Mouse (Mus musculus): ENCODE measurements around the gene Rab29.

DNA sequence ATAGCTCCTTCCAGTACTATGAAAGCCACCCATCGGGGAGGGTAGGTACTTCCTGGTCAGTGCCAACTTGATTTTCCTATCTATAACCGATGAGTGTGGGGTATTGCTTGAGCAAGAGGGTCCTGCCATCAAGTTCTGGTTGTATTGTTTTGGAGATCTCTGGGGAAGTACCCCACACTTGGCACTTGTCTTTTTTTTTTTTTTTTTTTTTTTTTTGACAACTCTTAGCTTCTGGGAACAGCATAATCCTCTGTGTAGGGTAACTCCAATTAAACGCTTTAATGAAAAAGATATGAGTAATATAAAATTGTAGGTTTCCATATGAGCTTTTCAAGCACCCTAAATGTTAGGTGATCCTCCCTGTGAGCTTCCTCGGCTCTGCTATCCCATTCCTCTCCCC is 35.7 kb downstream of the Rab29 start:
- TF ChIP-seq POLR2AphosphoS5 (IDR thresholded peaks at IDR 0.05; ENCODE audit: insufficient replicate concordance, low read depth, low read length) = no peak
- TF ChIP-seq CTCF (IDR thresholded peaks at IDR 0.05; ENCODE audit: low read depth, low read length) = no peak
- no peak for TF ChIP-seq GATA2 (IDR thresholded peaks at IDR 0.05; ENCODE audit: borderline replicate concordance, low read depth, low read length)
- TF ChIP-seq TAL1 (conservative IDR thresholded peaks at IDR 0.05; ENCODE audit: low read depth, low read length) = no peak
